Mouse (Mus musculus): ENCODE measurements around the gene Baz2b.
"Not testable (repeated sequence)": the region's sequence is repeated elsewhere in the genome, so short reads cannot be mapped to it uniquely, and the experiment has no call there.

The Baz2b gene

GRCm38 (mm10) chr2:60086197-60086903, 123.3 kb downstream of the Baz2b start:
- no peak for DNase-seq

DNA sequence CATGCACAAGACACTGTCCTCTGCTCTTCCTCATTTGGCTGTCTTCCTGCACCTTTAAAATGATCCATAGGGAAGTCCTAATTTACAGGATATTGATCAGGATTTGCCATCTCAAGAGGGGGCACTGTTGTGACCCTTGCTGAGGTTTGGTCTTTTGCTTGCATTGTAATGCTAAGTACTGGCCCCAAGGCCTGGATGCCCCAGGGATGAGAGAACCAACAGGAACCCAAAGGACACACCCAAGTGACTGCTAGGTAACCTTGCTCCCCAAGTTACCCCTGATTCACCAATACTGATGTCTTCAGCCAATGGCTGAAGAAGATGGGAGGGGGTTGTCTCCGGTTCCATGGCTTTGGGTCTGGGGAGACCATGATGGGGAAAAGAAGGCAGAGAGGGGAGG, 124.8 kb downstream of the Baz2b start:
- DNase-seq, result no peak

DNA sequence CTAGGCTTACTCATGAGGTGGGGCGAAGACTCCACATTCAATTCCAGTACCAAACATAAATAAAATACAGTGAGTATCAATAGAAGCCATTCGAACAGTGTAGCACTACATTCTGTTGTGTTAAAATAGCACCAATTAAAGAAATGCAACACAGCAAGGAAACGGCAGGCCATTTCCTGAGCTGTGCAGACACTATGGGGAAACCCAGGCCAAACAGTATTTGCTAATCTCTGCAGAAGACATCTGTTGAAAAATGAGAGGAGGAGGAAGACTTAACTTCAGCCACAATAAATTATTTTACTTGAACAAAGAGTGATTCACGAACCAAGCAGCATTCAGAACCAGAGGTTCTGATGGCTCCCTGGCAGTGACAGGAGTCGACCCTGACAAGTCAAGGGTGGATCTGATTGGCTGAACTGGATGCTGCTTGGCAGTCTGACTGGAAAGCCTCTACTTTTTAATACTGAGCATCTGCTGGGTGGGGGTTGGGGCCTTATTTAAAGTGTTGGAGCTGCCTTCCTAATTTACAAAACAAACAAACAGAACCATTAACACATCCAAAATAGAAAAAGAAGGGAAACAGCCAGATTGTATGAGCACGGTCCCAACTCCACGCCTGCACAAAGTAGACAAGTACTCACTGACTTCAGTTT, 126.5 kb downstream of the Baz2b start:
- no peak for DNase-seq

- no peak for DNase-seq
Observed at GRCm38 (mm10) chr2:60082225-60082624, 127.4 kb downstream of the Baz2b start.

GRCm38 (mm10) chr2:60080831-60081230, 128.8 kb downstream of the Baz2b start:
- peak; percentile 72 for DNase-seq

DNA sequence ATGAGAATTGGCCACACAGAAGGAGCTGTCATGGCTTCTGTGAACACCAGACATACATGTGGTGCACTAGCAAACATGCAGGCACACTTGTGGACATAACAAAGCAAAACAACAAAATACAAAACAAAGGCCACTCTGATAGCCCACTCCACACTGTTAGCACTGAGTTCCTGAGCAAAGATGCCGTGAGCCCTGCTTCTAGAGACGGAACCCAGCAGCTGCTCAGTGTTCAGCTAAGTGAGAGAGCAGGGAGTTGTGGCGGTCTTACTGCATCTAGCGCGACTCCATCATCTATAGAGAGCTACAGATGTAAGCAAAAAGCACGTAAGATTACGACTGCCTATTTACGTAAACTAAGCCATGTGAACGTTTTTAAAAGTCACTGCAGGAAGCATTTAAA, 132.0 kb downstream of the Baz2b start:
- no peak for DNase-seq

- no peak for DNase-seq
Observed at GRCm38 (mm10) chr2:60076800-60077199, 132.8 kb downstream of the Baz2b start.

GRCm38 (mm10) chr2:60076025-60076424, 133.6 kb downstream of the Baz2b start:
- no peak for DNase-seq

- DNase-seq, result not testable (repeated sequence)
Observed at GRCm38 (mm10) chr2:60073798-60074197, 135.8 kb downstream of the Baz2b start.

DNA sequence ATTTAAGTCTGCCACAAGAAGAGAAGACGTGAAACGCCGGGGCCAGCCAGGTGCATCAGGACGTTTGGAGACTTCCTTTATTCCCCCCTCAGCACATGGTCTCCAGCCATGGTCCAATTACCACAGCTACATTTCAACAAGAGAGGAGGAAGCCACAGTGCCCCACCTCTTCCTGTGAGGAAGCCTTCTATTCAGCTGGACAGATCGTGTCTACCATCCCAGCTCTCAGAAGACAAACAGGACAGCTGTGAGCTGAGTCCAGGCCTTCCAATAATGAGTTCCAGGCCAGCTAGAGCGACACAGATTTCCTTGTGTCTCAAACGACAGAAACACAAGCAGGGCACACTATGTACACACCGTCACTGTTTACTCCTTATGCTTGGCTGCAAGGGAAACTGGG, 137.8 kb downstream of the Baz2b start:
- no peak for DNase-seq

- DNase-seq, result no peak
Observed at GRCm38 (mm10) chr2:60070938-60071337, 138.7 kb downstream of the Baz2b start.

DNA sequence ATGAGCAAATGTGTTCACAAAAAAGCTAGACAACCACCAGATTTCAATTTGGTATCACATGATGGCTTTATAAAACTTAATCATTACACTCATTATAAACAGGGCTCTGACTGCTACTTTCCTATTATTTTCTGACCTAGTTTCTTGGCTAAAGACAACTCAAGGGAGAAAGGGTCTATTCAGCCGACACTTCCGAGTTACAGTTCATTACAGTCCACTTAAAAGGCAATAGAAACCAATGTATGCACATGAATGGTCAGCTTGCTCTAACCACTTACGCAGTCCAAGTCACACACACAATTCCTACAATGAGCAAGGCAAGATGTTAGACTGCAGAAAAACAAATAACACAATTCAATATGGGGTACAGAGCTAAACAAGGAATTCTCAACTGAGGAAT, 141.2 kb downstream of the Baz2b start:
- no peak for DNase-seq

DNA sequence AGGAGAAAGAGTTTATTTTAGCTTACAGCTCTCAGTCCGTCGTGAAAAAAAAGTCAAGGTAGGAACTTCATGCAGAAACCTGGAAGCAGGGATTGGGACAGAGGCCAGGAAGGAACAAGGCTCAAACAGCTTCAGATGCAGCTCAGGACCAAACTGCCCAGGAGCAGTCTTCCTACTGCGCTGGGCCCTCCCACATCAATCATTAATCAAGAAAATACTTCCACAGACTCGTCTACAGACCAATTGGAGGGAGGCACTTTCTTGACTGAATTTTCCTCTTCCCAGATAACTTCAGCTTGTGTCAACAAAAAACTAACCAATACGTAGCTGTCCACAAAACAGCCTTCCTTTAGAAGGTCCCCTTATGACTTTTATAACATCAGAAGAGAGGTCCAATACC, 144.2 kb downstream of the Baz2b start:
- no peak for DNase-seq

DNA sequence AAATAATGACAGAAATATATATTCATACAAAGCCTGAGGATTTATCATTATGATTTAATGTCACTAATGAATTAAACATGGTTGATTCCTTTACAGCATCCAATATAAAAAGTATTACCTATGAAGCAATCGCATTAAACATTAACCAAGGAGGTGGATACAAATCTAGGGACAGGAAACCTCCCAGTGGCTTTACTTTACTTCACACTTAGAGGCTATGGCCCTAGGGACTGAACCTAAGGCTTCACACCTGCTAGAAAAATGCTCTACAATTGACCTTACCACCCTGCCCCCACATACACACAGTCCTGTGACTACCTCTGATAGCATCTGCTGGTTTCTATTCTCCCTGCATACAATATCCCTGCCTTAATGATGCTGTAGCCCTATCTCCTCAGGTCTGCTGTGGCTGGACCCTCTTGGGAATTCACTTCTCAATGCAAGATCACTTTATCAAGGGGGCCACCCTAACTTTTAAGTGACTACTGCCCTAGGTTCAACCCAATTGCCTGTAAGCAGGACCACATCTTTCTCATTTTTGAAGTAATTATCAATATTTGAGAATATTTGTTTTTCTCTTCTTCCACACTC, 149.4 kb downstream of the Baz2b start:
- DNase-seq, result no peak

GRCm38 (mm10) chr2:60059300-60059699, 150.3 kb downstream of the Baz2b start:
- DNase-seq, result no peak

- DNase-seq, result peak; percentile 34
Observed at GRCm38 (mm10) chr2:60056043-60056442, 153.6 kb downstream of the Baz2b start.

GRCm38 (mm10) chr2:60054808-60055535, 154.7 kb downstream of the Baz2b start:
- no peak for DNase-seq

DNA sequence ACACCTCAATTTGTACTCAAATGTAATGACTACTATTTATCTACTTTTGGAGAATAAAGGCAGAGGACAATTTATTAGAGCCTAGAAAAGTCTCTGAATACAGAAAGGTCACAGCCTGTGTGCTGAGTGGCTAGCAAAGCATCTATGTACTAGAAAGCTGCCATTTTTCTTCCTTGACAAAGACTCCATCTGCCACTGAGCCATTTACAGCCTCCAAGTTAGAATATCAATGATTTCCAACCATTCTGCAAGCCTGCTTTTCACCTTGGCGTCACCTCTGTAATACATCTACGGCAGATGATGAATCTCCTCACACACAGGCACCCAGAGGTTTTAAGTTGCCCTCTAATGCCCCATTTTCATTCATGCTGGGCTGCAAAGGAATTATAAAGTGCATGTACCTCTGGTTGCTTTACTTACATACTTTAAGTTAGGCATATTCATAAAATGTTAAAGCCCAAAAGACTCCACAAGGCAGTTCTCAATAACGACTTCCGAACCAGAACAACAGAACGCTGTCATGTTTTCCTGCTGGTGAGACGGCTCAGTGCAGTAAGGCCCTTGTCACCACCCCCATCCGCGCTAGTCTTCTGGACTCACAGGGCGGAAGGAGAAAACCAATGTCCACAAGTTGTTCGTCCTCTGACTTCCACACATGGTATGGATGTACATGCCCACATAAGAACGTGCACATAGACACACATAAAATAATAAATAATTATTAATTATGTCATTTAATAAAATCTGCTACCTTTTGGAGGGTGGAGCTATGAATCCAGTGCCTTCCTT, 156.2 kb downstream of the Baz2b start:
- peak; percentile 28 for DNase-seq

DNA sequence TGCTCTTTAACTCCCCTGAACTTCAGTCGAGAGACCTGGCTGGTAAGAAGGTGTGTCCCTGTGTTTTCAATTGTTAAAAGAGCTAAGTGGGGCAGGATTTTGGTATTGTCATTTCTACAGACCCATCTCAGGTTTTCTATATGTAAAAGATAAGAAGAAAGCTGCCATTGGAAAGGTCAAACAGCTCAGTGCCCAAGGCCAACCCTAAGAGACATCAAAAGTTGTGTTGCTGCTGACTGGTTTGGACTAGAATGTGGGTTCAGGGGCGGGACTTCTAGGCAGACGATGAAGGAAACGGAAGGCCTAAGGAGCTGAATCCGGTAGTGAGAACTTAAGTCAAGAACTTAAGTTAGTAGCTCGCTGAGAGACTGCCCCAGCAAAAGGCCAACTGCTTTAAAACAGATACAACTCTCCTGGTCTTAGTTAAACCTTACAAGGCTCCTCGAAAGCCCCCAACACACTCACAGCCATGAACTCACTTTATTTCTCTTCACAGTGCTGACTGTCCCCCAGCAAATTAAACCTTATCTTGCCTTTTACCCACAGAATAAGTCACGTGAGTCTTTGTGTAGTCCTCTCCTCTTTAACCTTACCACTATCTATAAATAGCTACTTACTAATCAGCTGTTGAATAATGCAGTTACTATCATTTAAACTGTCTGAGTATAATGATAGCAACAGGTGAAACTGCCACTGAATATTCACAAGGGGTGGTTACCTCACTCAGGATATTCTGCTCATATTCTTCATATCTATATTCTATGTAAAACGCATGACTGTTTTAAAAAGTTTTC, 158.8 kb downstream of the Baz2b start:
- no peak for DNase-seq

DNA sequence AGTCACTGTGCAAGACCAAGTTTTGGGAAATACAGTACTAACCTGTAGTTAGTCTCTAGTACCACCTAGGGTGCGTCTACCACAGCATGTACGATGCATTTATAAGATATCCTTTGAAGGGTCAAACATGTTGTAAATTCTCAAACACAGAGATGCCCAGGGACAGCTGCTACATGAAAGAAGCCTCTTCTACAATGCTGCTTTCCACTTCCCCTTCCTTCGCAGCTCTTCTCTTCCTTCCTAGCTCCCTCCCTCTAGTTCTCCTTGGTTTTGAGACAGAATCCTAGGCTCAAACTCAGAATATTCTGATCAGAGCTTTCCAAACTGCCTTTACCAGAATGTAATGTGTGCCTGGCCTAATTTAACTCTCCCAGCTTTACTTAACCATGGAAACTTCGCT, 159.8 kb downstream of the Baz2b start:
- DNase-seq, result no peak

DNA sequence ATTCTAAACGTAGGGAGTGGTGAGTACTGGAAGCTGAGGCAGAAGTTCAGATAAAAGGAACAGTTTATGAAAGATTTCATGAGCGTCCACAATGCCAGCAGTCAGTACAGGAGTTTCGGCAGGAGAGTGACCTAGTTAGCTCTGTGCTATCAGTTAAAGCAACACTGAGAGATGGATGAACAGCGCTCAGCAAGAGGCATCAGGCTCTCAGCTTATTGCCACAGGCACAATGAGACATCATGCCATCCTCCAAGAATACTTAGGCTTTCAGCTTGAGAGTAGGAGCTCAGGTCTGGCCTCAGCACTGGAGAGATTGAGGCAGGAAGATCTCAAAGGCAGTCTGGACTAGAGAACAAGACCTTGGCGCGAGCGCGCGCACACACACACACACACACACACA, 160.3 kb downstream of the Baz2b start:
- DNase-seq, result no peak

DNA sequence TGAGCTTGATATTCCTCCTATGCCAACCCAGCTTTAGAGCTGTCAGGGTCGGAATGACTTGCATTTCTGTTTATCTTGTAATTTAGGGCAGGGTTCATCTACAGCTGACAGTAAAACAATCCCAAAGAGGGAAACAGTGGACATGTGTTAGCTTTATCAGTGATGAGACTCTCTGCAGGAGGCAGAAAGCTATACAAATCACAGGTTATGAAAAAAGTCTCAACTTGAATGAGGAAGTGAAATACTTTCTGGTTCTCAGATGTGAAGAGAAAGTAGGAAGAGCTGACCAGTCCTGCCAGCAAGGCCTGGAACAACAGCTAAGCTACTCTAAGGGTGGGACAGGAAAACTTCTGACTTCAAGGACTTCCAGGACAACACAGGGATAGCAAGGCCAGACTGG, 163.6 kb downstream of the Baz2b start:
- no peak for DNase-seq
